Mouse (Mus musculus): ENCODE data around the gene Cdc25b. TPM values are rescaled to one million over a fixed set of nuclear protein-coding genes. Genes with fewer than 3 reads are reported as not detected.

Gene Cdc25b
- 3.2 TPM for polyA plus RNA-seq (2014; fragmentation: Illumina TruSeq; extraction: RNeasy Lipid Tissue Mini Kit (QIAGEN cat#74804); ENCODE audit: low replicate concordance)

DNA sequence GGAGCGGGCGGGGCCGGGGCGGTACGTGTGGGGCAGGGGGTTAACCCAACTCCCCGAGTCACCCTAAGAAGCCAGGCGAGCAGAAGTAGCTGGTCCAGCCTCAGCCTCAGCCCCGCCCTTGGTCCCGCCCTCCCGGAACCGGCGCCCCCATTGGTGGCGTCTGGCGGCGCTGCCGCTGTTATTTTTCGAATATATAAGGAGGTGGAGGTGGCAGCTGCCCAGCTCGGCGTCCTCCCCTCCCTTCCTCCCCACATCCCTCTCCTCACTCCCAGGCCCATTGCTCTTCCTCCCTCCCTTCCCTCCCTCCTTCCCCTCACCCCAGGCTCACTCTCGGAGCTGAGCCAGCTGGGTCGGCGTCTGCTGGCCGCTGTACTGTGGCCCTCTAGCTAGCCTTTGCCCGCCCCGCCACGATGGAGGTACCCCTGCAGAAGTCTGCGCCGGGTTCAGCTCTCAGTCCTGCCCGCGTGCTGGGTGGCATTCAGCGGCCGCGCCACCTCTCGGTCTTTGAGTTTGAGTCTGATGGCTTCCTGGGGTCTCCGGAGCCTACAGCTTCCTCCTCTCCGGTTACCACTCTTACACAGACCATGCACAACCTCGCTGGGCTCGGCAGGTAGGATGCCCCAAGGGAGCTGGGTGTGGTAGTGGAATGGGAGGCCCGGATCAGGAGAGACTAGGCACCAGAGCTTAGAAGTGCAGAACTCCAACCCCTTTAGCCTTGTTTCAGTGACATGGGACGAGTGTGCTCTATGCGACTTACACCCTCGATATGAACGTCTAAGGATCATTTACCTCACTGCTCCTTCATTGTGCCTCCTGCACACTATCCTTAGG is at the start of gene Cdc25b, which contains the start of gene Spef1:
Gene Cdc25b (plus strand): TSS at position 179 of the 831 bp plus-strand sequence.
Gene Spef1 (minus strand): TSS at position 512 of the 831 bp plus-strand sequence.

GRCm38 (mm10) chr2:131159938-131160581 is 26.7 kb upstream of the Cdc25b start, which contains the start of gene 1700037H04Rik:
TSS of gene 1700037H04Rik (minus strand) at chr2:131160081.

GRCm38 (mm10) chr2:131179990-131180587 is 6.7 kb upstream of the Cdc25b start, which contains the start of gene Cenpb:
TSS of gene Cenpb (minus strand) at chr2:131180067.

DNA sequence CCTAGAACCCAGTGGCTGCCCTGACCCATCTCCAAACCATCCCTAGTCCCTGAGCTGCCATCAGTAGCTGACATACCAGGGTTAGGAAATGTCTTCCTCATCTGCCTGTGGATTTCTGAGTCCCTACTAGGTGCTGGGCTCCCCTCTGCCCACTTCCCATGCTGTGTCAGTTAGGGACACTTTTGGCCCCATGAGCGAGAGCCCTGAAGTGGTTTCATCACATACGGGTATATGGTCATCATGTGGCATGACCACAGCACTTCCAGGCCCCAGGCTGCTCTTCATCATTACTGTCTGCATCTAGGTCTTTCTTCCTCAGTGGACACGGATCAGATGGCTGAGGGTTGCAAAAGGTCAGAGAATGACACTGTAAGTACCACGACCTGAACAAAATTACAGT is 20.0 kb downstream of the Cdc25b start, which contains the start of gene Ap5s1:
Gene Ap5s1 (plus strand): TSS at position 301 of the 400 bp plus-strand sequence.

DNA sequence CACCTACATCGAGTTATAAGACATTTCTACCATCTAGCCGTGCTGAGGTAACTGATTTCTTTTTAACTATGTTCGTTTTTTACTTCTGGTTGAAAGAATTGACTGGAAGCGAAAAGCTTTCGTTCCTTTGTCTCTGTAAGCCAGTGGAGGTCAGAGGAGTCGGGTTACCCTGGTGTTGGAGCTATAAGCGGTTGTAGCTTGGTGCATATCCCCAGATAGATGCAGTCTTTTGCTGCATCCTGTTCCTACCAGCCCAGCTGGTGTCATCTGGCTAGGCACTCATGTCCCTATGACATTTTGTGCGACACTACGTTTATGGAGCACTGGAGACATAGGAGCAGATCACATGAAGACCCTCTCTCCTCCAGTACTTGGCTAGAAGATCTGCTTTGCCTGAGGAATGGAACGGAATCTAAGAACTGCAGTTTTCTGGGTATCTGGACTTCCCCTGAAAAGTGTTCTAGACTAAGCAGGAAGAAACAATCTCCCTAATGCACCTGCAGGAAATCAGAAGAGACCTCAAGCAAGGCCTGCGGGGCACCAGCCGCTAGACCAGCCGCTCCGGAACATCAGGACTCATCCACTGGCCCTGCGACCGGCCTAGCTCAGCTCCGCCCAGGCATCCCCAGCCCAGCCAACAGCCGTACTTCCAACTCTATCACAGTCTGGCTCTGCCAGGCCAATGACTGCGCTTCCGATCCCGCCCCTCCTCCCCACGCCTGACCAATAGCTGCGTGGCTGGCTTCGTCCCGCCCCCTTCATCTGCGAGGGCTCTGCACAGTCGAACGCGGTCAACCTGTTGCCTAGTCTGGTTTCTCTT is 46.8 kb downstream of the Cdc25b start, which contains the start of gene Mavs:
Gene Mavs (plus strand): TSS at position 757 of the 820 bp plus-strand sequence.

Other genes with a start within 250 kb of the Cdc25b start
- not detected for gene Gfra4, start 143.9 kb upstream of the Cdc25b start, polyA plus RNA-seq (2014; fragmentation: Illumina TruSeq; extraction: RNeasy Lipid Tissue Mini Kit (QIAGEN cat#74804); ENCODE audit: low replicate concordance)
- 0.41 TPM for gene Adam33, start 123.1 kb upstream of the Cdc25b start, polyA plus RNA-seq (2014; fragmentation: Illumina TruSeq; extraction: RNeasy Lipid Tissue Mini Kit (QIAGEN cat#74804); ENCODE audit: low replicate concordance)
- gene Siglec1, start 100.2 kb upstream of the Cdc25b start, polyA plus RNA-seq (2014; fragmentation: Illumina TruSeq; extraction: RNeasy Lipid Tissue Mini Kit (QIAGEN cat#74804); ENCODE audit: low replicate concordance) = 0.30 TPM
- 0.30 TPM for gene Hspa12b, start 59.7 kb upstream of the Cdc25b start, polyA plus RNA-seq (2014; fragmentation: Illumina TruSeq; extraction: RNeasy Lipid Tissue Mini Kit (QIAGEN cat#74804); ENCODE audit: low replicate concordance)
- not detected for gene Gm11037, start 53.5 kb upstream of the Cdc25b start, polyA plus RNA-seq (2014; fragmentation: Illumina TruSeq; extraction: RNeasy Lipid Tissue Mini Kit (QIAGEN cat#74804); ENCODE audit: low replicate concordance)
- 0.93 TPM for gene 1700037H04Rik, start 26.9 kb upstream of the Cdc25b start, polyA plus RNA-seq (2014; fragmentation: Illumina TruSeq; extraction: RNeasy Lipid Tissue Mini Kit (QIAGEN cat#74804); ENCODE audit: low replicate concordance)
- gene Cenpb, start 6.9 kb upstream of the Cdc25b start, polyA plus RNA-seq (2014; fragmentation: Illumina TruSeq; extraction: RNeasy Lipid Tissue Mini Kit (QIAGEN cat#74804); ENCODE audit: low replicate concordance) = 6.3 TPM
- gene Spef1, start 333 bp downstream of the Cdc25b start, polyA plus RNA-seq (2014; fragmentation: Illumina TruSeq; extraction: RNeasy Lipid Tissue Mini Kit (QIAGEN cat#74804); ENCODE audit: low replicate concordance) = 1.1 TPM
- 4.5 TPM for gene Ap5s1, start 20.1 kb downstream of the Cdc25b start, polyA plus RNA-seq (2014; fragmentation: Illumina TruSeq; extraction: RNeasy Lipid Tissue Mini Kit (QIAGEN cat#74804); ENCODE audit: low replicate concordance)
- gene Mavs, start 47.1 kb downstream of the Cdc25b start, polyA plus RNA-seq (2014; fragmentation: Illumina TruSeq; extraction: RNeasy Lipid Tissue Mini Kit (QIAGEN cat#74804); ENCODE audit: low replicate concordance) = 7.1 TPM
- gene Pank2, start 75.5 kb downstream of the Cdc25b start, polyA plus RNA-seq (2014; fragmentation: Illumina TruSeq; extraction: RNeasy Lipid Tissue Mini Kit (QIAGEN cat#74804); ENCODE audit: low replicate concordance) = 58.1 TPM
- 6.3 TPM for gene Rnf24, start 165.9 kb downstream of the Cdc25b start, polyA plus RNA-seq (2014; fragmentation: Illumina TruSeq; extraction: RNeasy Lipid Tissue Mini Kit (QIAGEN cat#74804); ENCODE audit: low replicate concordance)